Mouse (Mus musculus) CD4-positive, CD25-positive, alpha-beta regulatory T cell, adult 2 months (primary cell): ENCODE measurements at regions not wholly inside any gene's neighbourhood (a gene's known extent, or its start where the extent isn't known, plus 50 kb on each side); places are given as distances from the start of the nearest gene placed in this dataset.

Experiments used
- DNase-seq: peaks from one replicate; pipeline ENCODE4 v3.0.0-alpha.2; 2012; ENCODE audit warnings: low read depth, low spot score

- no peak for DNase-seq
These were observed 54.1 kb upstream of the 1700012A03Rik start for GRCm38 (mm10) chr6:31995977-31996376.

GRCm38 (mm10) chr6:31995249-31995648, 54.8 kb upstream of the 1700012A03Rik start:
- no peak for DNase-seq

GRCm38 (mm10) chr6:31985698-31986097, 64.3 kb upstream of the 1700012A03Rik start:
- no peak for DNase-seq

- no peak for DNase-seq
These were observed 73.3 kb upstream of the 1700012A03Rik start for GRCm38 (mm10) chr6:31976705-31977104.

GRCm38 (mm10) chr6:31948063-31948481, 102.0 kb upstream of the 1700012A03Rik start:
- no peak for DNase-seq

- DNase-seq = no peak
These were observed 103.5 kb upstream of the 1700012A03Rik start for GRCm38 (mm10) chr6:31946572-31946971.

- DNase-seq = no peak
These were observed 104.7 kb upstream of the 1700012A03Rik start for GRCm38 (mm10) chr6:31945347-31945746.

- DNase-seq = no peak
These were observed 105.5 kb upstream of the 1700012A03Rik start for GRCm38 (mm10) chr6:31944546-31944945.

- no peak for DNase-seq
These were observed 107.3 kb upstream of the 1700012A03Rik start for GRCm38 (mm10) chr6:31942696-31943095.

- DNase-seq = peak; percentile 70
These were observed 111.7 kb upstream of the 1700012A03Rik start for GRCm38 (mm10) chr6:31938216-31938814.

- DNase-seq = no peak
These were observed 112.9 kb upstream of the 1700012A03Rik start for GRCm38 (mm10) chr6:31937146-31937545.

- no peak for DNase-seq
These were observed 115.2 kb upstream of the 1700012A03Rik start for GRCm38 (mm10) chr6:31934826-31935225.

- DNase-seq = no peak
These were observed 116.1 kb upstream of the 1700012A03Rik start for GRCm38 (mm10) chr6:31933956-31934355.

- no peak for DNase-seq
These were observed 116.7 kb upstream of the 1700012A03Rik start for GRCm38 (mm10) chr6:31933364-31933763.

- no peak for DNase-seq
These were observed 118.9 kb upstream of the 1700012A03Rik start for GRCm38 (mm10) chr6:31931116-31931515.

- no peak for DNase-seq
These were observed 120.9 kb upstream of the 1700012A03Rik start for GRCm38 (mm10) chr6:31929165-31929564.

- DNase-seq = no peak
These were observed 122.9 kb upstream of the 1700012A03Rik start for GRCm38 (mm10) chr6:31927181-31927580.

- DNase-seq = no peak
These were observed 125.4 kb upstream of the 1700012A03Rik start for GRCm38 (mm10) chr6:31924669-31925046.

GRCm38 (mm10) chr6:31923951-31924668, 125.9 kb upstream of the 1700012A03Rik start:
- DNase-seq = no peak

GRCm38 (mm10) chr6:31921561-31922152, 128.4 kb upstream of the 1700012A03Rik start:
- DNase-seq = no peak

- DNase-seq = no peak
These were observed 132.5 kb upstream of the 1700012A03Rik start for GRCm38 (mm10) chr6:31917411-31918131.

- DNase-seq = no peak
These were observed 148.3 kb upstream of the 1700012A03Rik start for GRCm38 (mm10) chr6:31901791-31902190.
